Mouse (Mus musculus) heart, embryonic 11.5 days (tissue): ENCODE measurements around the gene Ocel1. TPM values are rescaled to one million over a fixed set of nuclear protein-coding genes. Genes with fewer than 3 reads are reported as not detected.
"Not testable (repeated sequence)": the region's sequence is repeated elsewhere in the genome, so short reads cannot be mapped to it uniquely, and the experiment has no call there.

Experiments used
- ATAC-seq: fragments of 200-750 bp; cut with Nextera tagmentation; replicated peaks from 2 replicates; pipeline ENCODE4 v1.8.0; 2017; ENCODE audit warnings: moderate library complexity; ENCODE audit not compliant: insufficient number of reproducible peaks, low FRiP score, low TSS enrichment
- H3K27ac ChIP-seq: fragments of 300-500 bp; sonication (generic); 2 replicates; pipeline ENCODE4 v1.5.1; 2014; ENCODE audit warnings: mild to moderate bottlenecking, low read depth, low read length
- H3K27me3 ChIP-seq: fragments of 300-500 bp; sonication (generic); 2 replicates; pipeline ENCODE4 v1.6.1; 2014; ENCODE audit warnings: mild to moderate bottlenecking, low read length, mixed read lengths; ENCODE audit not compliant: control insufficient read depth, insufficient read depth
- H3K36me3 ChIP-seq: fragments of 300-500 bp; sonication (generic); 2 replicates; pipeline ENCODE4 v1.6.1; 2014; ENCODE audit warnings: mild to moderate bottlenecking, low read length, moderate library complexity, mixed read lengths; ENCODE audit not compliant: control insufficient read depth, insufficient read depth
- H3K4me1 ChIP-seq: fragments of 300-500 bp; sonication (generic); 2 replicates; pipeline ENCODE4 v1.6.1; 2014; ENCODE audit warnings: low read length; ENCODE audit not compliant: control insufficient read depth, insufficient read depth
- H3K4me2 ChIP-seq: fragments of 300-500 bp; sonication (generic); 2 replicates; pipeline ENCODE4 v1.6.1; 2014; ENCODE audit warnings: mild to moderate bottlenecking, moderate library complexity
- H3K4me3 ChIP-seq: fragments of 300-500 bp; sonication (generic); 2 replicates; pipeline ENCODE4 v1.5.1; 2014; ENCODE audit warnings: low read depth, low read length
- H3K9ac ChIP-seq: fragments of 300-500 bp; sonication (generic); 2 replicates; pipeline ENCODE4 v1.6.1; 2014; ENCODE audit warnings: mild to moderate bottlenecking, low read depth, low read length, moderate library complexity
- H3K9me3 ChIP-seq: fragments of 300-500 bp; sonication (generic); replicated peaks from 2 replicates; pipeline ENCODE4 v1.6.1; 2016; ENCODE audit warnings: low read length; ENCODE audit not compliant: control insufficient read depth
- WGBS: fragments of 180-500 bp; shearing (Covaris S2); extraction: QIAGEN DNeasy Blood & Tissue Kit; methylation state at CpG from one replicate; pipeline ENCODE4 v1.1.7; 2014; ENCODE audit not compliant: insufficient replicate concordance; 5-methylcytosine and 5-hydroxymethylcytosine counted together
- polyA plus RNA-seq: library from polyadenylated mRNA; unstranded; fragments of >200 nt; fragmentation: Nextera tagmentation; extraction: Ambion mirVana; gene quantifications from 2 replicates; pipeline ENCODE4 v1.2.1, GENCODE M21; 2014

Gene Ocel1
- polyA plus RNA-seq, result 2.7 and 2.9 TPM in 2 replicates

DNA sequence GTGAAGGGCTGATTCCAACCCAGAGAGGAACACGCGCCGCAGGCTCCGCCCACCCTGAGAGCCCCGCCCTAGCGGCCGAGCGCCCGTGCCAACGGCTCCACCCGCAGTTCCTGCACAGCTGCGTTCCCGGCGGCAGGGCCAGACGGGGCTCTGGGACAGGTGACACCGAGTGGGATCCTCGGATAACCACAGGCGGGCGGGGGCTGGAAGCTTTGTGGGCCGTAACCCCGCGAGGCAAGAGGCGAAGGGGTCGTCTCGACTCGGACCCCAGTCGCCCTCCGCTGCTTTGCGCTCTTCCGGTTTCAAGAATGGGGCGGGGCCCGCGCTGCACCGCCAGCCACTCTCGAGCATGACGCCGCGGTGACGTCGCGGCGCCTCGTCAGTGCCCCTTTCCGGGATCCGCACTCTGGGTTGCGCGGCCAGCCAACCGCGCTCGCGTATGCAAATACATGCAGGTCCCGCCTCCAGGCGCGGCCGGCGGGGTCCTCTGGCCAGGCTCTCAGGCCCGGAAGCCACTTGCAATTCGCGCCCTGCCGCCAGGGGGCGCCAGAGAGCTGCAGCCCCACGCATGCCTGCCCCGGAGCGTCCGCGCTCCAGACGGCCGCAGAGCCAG, at the start of gene Ocel1:
Ocel1 (plus strand) TSS at position 63 of the 613 bp plus-strand sequence.
- H3K27ac ChIP-seq, result peak within 1 kb of the TSS; percentile 62
- ATAC-seq, result peak; percentile 82

GRCm38 (mm10) chr8:71322939-71323338, 48.2 kb upstream of the Ocel1 start:
- ATAC-seq, result no peak

More for the DNA sequence above, at the start of gene Ocel1:
- Histone ChIP-seq H3K9ac (peak within 1 kb of the TSS; percentile 72), H3K27me3 (no peaks in the 10 kb centered on the region), H3K36me3 (peaks cover 20% of the 10 kb centered on the region), H3K9me3 (no peaks in the 10 kb centered on the region), H3K4me1 (peaks cover 26% of the 10 kb centered on the region), H3K4me2 (peak within 1 kb of the TSS; percentile 59), H3K4me3 (peak within 1 kb of the TSS; percentile 70)
- under 1% methylated on average over 68 of the region's 68 CpGs for WGBS

GRCm38 (mm10) chr8:71324848-71325247, 46.2 kb upstream of the Ocel1 start:
- Histone ChIP-seq H3K27ac (no peak overlapping the region), H3K4me2 (no peak overlapping the region), H3K4me1 (no peaks in the 10 kb centered on the region), H3K36me3 (peaks cover 37% of the 10 kb centered on the region), H3K9ac (no peak overlapping the region), H3K27me3 (no peaks in the 10 kb centered on the region), H3K9me3 (no peaks in the 10 kb centered on the region), H3K4me3 (no peak overlapping the region)
- ATAC-seq, result no peak
- WGBS, result 84% methylated on average over 1 of the region's 1 CpGs

More at GRCm38 (mm10) chr8:71322939-71323338, 48.2 kb upstream of the Ocel1 start:
- H3K4me1 ChIP-seq, result no peaks in the 10 kb centered on the region
- H3K36me3 ChIP-seq, result peaks cover 25% of the 10 kb centered on the region
- 87% methylated on average over 3 of the region's 3 CpGs for WGBS
- no peak overlapping the region for H3K4me3 ChIP-seq
- H3K27ac ChIP-seq, result no peak overlapping the region
- no peak overlapping the region for H3K4me2 ChIP-seq
- H3K27me3 ChIP-seq, result no peaks in the 10 kb centered on the region
- H3K9me3 ChIP-seq, result no peaks in the 10 kb centered on the region
- 0 out of 2 replicates have a peak overlapping the region, but pooled peaks have one; percentile 2 for H3K9ac ChIP-seq

GRCm38 (mm10) chr8:71337834-71338233, 33.3 kb upstream of the Ocel1 start:
- not testable (repeated sequence) for H3K4me3 ChIP-seq, H3K4me2 ChIP-seq, H3K27ac ChIP-seq, H3K27me3 ChIP-seq, H3K4me1 ChIP-seq, H3K36me3 ChIP-seq, H3K9me3 ChIP-seq, ATAC-seq, H3K9ac ChIP-seq
- 96% methylated on average over 6 of the region's 6 CpGs for WGBS

DNA sequence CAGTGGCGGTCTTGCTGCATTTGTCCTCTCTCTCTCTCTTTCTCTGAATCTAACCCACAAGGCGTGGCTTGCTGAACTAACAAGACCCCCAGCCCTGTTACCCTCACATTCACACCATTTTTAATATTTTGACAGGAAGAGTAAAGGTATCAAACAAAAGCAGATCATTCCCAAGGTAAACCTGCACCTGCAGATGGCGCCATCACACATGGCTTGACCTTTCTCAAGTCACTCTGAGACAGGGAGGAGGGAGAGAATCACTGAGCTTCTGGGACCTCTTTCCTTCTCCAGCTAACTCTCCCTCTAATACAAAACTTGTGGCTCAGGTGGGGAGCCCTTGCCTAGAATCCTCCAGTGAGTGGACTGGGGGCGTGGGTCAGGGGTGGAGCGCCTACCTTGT, 30.5 kb upstream of the Ocel1 start:
- no peak for ATAC-seq
- no peaks in the 10 kb centered on the region for H3K27me3 ChIP-seq
- no peaks in the 10 kb centered on the region for H3K9me3 ChIP-seq
- H3K4me3 ChIP-seq, result no peak overlapping the region
- 71% methylated on average over 5 of the region's 5 CpGs for WGBS
- no peak overlapping the region for H3K27ac ChIP-seq
- H3K9ac ChIP-seq, result no peak overlapping the region
- H3K4me1 ChIP-seq, result no peaks in the 10 kb centered on the region
- peaks cover 17% of the 10 kb centered on the region for H3K36me3 ChIP-seq
- no peak overlapping the region for H3K4me2 ChIP-seq

- H3K27me3 ChIP-seq, result no peaks in the 10 kb centered on the region
- ATAC-seq, result no peak
- H3K36me3 ChIP-seq, result peaks cover 44% of the 10 kb centered on the region
- H3K4me1 ChIP-seq, result no peaks in the 10 kb centered on the region
- 88% methylated on average over 1 of the region's 1 CpGs for WGBS
- H3K9me3 ChIP-seq, result no peaks in the 10 kb centered on the region
- no peak overlapping the region for H3K27ac ChIP-seq
- no peak overlapping the region for H3K4me3 ChIP-seq
- H3K9ac ChIP-seq, result no peak overlapping the region
- no peak overlapping the region for H3K4me2 ChIP-seq
Observed at GRCm38 (mm10) chr8:71346581-71346980, 24.5 kb upstream of the Ocel1 start.

DNA sequence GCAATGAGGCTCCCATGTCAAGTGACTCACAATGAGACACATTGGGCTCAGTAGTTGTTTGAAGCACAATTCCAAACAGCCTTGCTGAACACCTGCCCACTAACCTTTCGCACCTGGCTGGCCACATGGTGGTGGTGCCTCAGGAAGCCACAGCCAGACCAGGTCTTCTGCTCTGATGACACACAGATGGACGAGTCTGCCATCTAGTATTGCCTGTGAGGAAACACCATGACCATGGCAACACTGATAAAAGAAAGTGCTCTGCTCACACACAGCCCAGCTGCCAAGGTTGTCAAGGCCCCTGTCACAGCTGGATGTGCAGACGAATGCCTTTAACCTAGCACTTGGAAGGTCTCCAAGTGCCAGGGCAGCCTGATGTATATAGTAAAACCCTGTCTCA, 20.0 kb upstream of the Ocel1 start:
- H3K27me3 ChIP-seq, result no peaks in the 10 kb centered on the region
- WGBS, result 49% methylated on average over 3 of the region's 3 CpGs
- H3K36me3 ChIP-seq, result peaks cover 49% of the 10 kb centered on the region
- no peaks in the 10 kb centered on the region for H3K4me1 ChIP-seq
- no peaks in the 10 kb centered on the region for H3K9me3 ChIP-seq
- ATAC-seq, result no peak
- no peak overlapping the region for H3K27ac ChIP-seq
- no peak overlapping the region for H3K9ac ChIP-seq
- no peak overlapping the region for H3K4me3 ChIP-seq
- H3K4me2 ChIP-seq, result no peak overlapping the region

DNA sequence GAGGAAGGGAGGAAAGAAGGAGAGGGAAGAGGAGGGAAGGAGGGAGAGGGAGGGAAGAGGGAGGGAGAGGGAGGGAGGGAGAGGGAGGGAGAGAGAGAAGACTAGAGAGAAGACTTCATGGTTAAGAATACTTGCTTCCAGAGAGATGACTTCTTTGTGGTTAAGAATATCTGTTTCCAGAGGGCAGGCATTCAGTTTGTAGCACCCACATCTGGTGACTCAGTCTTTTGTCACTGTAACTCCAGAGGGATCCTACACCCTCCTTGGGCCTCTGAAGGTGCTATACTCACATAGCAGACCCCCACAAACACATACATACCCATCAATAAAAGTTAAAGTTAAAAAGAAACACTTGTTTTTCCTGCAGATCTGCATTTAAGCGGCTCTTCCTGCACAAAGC, 19.6 kb upstream of the Ocel1 start:
- Histone ChIP-seq H3K9me3 (no peaks in the 10 kb centered on the region), H3K27ac (no peak overlapping the region), H3K4me3 (no peak overlapping the region), H3K27me3 (no peaks in the 10 kb centered on the region), H3K9ac (no peak overlapping the region), H3K4me2 (no peak overlapping the region), H3K36me3 (peaks cover 49% of the 10 kb centered on the region), H3K4me1 (no peaks in the 10 kb centered on the region)
- no peak for ATAC-seq
- 90% methylated on average over 1 of the region's 1 CpGs for WGBS

- peaks cover 38% of the 10 kb centered on the region for H3K36me3 ChIP-seq
- no peak overlapping the region for H3K4me2 ChIP-seq
- H3K4me1 ChIP-seq, result no peaks in the 10 kb centered on the region
- H3K27me3 ChIP-seq, result no peaks in the 10 kb centered on the region
- H3K9me3 ChIP-seq, result no peaks in the 10 kb centered on the region
- H3K9ac ChIP-seq, result no peak overlapping the region
- ATAC-seq, result no peak
- 81% methylated on average over 3 of the region's 3 CpGs for WGBS
- no peak overlapping the region for H3K4me3 ChIP-seq
- no peak overlapping the region for H3K27ac ChIP-seq
Observed at GRCm38 (mm10) chr8:71358026-71358425, 13.1 kb upstream of the Ocel1 start.
